Mouse (Mus musculus) midbrain, postnatal 0 days (tissue): ENCODE measurements at regions not wholly inside any gene's neighbourhood (a gene's known extent, or its start where the extent isn't known, plus 50 kb on each side); places are given as distances from the start of the nearest gene placed in this dataset.
A peak's percentile ranks its signal among the peaks of the same experiment; 100 is the strongest.
"Not testable (repeated sequence)": the region's sequence is repeated elsewhere in the genome, so short reads cannot be mapped to it uniquely, and the experiment has no call there.

ENCODE experiments used
- ATAC-seq: fragments of 200-750 bp; cut with Nextera tagmentation; 2 replicates; pipeline ENCODE4 v1.8.0; 2017; ENCODE audit warnings: moderate number of reproducible peaks, mild to moderate bottlenecking, moderate TSS enrichment, moderate library complexity; ENCODE audit not compliant: low FRiP score
- DNase-seq: peaks from one replicate; pipeline ENCODE4 v3.0.0-alpha.2; 2015; ENCODE audit warnings: low spot score
- H3K27ac ChIP-seq: fragments of 300-500 bp; sonication (generic); 2 replicates; pipeline ENCODE4 v1.5.1; 2014; ENCODE audit warnings: low read depth, mild to moderate bottlenecking, low read length, mixed read lengths
- H3K27me3 ChIP-seq: fragments of 300-500 bp; sonication (generic); 2 replicates; pipeline ENCODE4 v1.6.1; 2014; ENCODE audit warnings: low read length, control low read depth, mixed read lengths; ENCODE audit not compliant: insufficient read depth
- H3K36me3 ChIP-seq: fragments of 300-500 bp; sonication (generic); 2 replicates; pipeline ENCODE4 v1.6.1; 2014; ENCODE audit warnings: low read length, control low read depth, mixed read lengths; ENCODE audit not compliant: insufficient read depth
- H3K4me1 ChIP-seq: fragments of 300-500 bp; sonication (generic); 2 replicates; pipeline ENCODE4 v1.6.1; 2014; ENCODE audit warnings: mild to moderate bottlenecking, control low read depth, antibody characterized with exemption, low read length, mixed read lengths; ENCODE audit not compliant: insufficient read depth
- H3K4me2 ChIP-seq: fragments of 300-500 bp; sonication (generic); 2 replicates; pipeline ENCODE4 v1.6.1; 2014; ENCODE audit warnings: low read depth, mild to moderate bottlenecking, low read length, mixed read lengths; ENCODE audit not compliant: poor library complexity, severe bottlenecking
- H3K4me3 ChIP-seq: fragments of 300-500 bp; sonication (generic); 2 replicates; pipeline ENCODE4 v1.5.1; 2014; ENCODE audit warnings: low read depth, mild to moderate bottlenecking, low read length, moderate library complexity
- H3K9ac ChIP-seq: fragments of 300-500 bp; sonication (generic); replicated peaks from 2 replicates; pipeline ENCODE4 v1.6.1; 2014; ENCODE audit warnings: mild to moderate bottlenecking, low read length, moderate library complexity, mixed read lengths; ENCODE audit not compliant: poor library complexity, severe bottlenecking
- H3K9me3 ChIP-seq: fragments of 300-500 bp; sonication (generic); 2 replicates; pipeline ENCODE4 v1.6.1; 2016; ENCODE audit warnings: low read length, control low read depth
- CTCF ChIP-seq: IDR thresholded peaks from 2 replicates; pipeline ENCODE4 v1.5.1; 2016; ENCODE audit warnings: antibody characterized with exemption, mild to moderate bottlenecking
- WGBS: fragments of 180-500 bp; shearing (Covaris S2); extraction: QIAGEN DNeasy Blood & Tissue Kit; methylation state at CpG from one replicate; pipeline ENCODE4 v1.1.7; 2014; 5-methylcytosine and 5-hydroxymethylcytosine counted together

DNA sequence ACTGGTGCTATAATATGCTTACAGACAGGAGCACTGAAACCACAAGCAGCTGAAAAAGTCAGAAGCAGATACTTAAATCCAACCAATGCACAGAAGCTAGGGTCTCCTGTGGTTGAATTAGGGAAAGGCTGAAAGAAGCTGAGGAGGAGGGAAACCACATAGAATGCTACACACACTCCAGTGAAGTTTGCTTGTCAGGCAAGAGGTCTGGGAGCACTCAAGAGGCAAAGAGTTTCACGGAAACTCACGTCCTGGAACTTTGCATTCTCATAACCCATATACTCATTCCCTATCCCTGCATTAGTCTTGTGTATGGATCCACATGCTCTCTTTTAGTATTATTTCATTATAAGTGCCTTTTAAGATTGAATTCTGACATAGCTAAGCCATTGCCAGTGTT, 1316.7 kb upstream of the Tacstd2 start:
- Histone ChIP-seq H3K4me3 (no peak overlapping the region), H3K36me3 (no peaks in the 10 kb centered on the region), H3K9ac (no peak overlapping the region), H3K9me3 (no peaks in the 10 kb centered on the region), H3K4me2 (no peak overlapping the region), H3K27me3 (no peaks in the 10 kb centered on the region), H3K4me1 (no peaks in the 10 kb centered on the region), H3K27ac (no peak overlapping the region)
- no peak for DNase-seq
- WGBS = 94% methylated on average over 2 of the region's 2 CpGs
- no peak for TF ChIP-seq CTCF
- ATAC-seq = no peak

DNA sequence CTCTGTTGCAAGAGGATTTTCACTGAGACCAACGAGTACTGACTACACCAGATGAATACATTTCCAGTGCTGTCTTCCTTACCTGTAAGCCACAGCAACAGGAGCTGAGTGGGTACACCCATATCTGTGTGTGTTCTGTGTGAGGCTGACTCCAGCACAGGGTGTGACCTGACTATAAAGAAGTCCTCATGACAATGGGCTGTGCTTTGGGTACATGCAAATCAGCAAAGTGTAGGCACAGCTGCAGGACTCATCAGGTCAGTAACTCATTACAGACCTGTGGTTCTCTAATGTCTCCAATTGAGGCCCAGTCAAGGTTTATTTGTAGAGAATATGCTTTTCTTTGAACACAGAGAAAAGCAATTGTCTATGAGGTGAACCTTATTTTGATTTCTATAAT, 1299.6 kb upstream of the Tacstd2 start:
- H3K4me2 ChIP-seq = no peak overlapping the region
- 56% methylated on average over 1 of the region's 1 CpGs for WGBS
- no peak overlapping the region for H3K9ac ChIP-seq
- no peaks in the 10 kb centered on the region for H3K36me3 ChIP-seq
- no peak for DNase-seq
- H3K27me3 ChIP-seq = no peaks in the 10 kb centered on the region
- no peaks in the 10 kb centered on the region for H3K4me1 ChIP-seq
- ATAC-seq = no peak
- H3K9me3 ChIP-seq = no peaks in the 10 kb centered on the region
- no peak overlapping the region for H3K4me3 ChIP-seq
- TF ChIP-seq CTCF = no peak
- H3K27ac ChIP-seq = no peak overlapping the region

DNA sequence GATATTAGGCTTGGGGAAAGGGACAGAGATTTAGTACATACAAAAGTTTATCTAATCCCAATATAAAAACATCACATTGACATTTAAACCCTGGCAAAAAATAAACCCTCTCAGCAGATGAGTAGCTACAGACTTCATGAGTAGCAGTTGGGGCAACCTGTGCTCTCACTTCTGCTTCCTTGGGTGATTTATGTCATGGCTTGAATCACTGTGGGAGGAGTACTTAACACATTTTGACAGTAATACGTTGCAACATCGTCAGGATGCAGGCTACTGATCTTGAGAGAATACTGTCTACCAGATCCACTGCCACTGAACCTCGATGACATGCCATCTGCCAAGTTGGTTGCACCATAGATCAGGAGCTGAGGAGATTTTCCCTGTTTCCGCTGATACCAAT, 1299.0 kb upstream of the Tacstd2 start:
- no peak for TF ChIP-seq CTCF
- no peaks in the 10 kb centered on the region for H3K4me1 ChIP-seq
- ATAC-seq (no peak), DNase-seq (no peak)
- H3K36me3 ChIP-seq = no peaks in the 10 kb centered on the region
- 81% methylated on average over 4 of the region's 4 CpGs for WGBS
- no peak overlapping the region for H3K4me2 ChIP-seq
- H3K9ac ChIP-seq = no peak overlapping the region
- no peak overlapping the region for H3K27ac ChIP-seq
- H3K27me3 ChIP-seq = no peaks in the 10 kb centered on the region
- no peak overlapping the region for H3K4me3 ChIP-seq
- H3K9me3 ChIP-seq = no peaks in the 10 kb centered on the region

DNA sequence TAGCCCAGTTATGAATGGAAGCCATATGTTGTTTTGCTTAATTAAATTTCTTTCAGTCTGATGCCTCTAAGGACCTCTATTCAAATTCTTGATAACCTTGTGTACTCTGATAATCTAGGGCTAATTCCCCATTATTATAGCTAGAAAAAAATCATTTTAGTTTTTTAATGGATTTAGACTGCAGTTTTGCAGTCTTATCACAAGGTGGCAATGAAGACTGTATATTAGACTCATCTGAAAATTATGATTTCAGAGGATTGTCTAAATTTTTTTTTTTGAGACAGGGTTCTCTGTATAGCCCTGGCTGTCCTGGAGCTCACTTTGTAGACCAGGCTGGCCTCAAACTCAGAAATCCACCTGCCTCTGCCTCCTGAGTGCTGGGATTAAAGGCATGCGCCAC, 1292.9 kb upstream of the Tacstd2 start:
- not testable (repeated sequence) for ATAC-seq, H3K27ac ChIP-seq, H3K36me3 ChIP-seq, H3K4me3 ChIP-seq, H3K4me2 ChIP-seq, H3K4me1 ChIP-seq, DNase-seq, H3K27me3 ChIP-seq, H3K9me3 ChIP-seq, H3K9ac ChIP-seq
- 96% methylated on average over 1 of the region's 1 CpGs for WGBS
- peak; percentile 56 for TF ChIP-seq CTCF

DNA sequence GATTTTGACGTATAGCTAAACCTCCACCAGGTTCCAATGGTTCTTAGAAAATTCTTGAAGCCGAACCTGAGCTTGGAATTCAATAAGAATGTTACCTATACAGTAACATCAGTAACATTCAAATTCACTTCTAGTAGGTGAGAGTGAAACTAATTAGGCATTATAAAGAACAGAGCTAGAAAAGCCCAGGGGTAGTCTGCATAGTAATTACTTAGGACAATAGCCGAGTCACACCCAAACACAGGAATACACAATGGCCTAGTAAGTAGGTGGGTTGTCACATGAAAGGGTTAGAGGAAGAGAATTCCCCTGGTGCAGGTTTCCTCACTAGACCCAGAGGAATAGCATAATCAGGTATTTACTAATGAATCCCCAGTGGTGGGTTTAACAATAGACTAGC, 1277.8 kb upstream of the Tacstd2 start:
- H3K4me3 ChIP-seq = no peak overlapping the region
- 69% methylated on average over 3 of the region's 3 CpGs for WGBS
- ATAC-seq = no peak
- H3K36me3 ChIP-seq = no peaks in the 10 kb centered on the region
- H3K27me3 ChIP-seq = no peaks in the 10 kb centered on the region
- DNase-seq = peak; percentile 10
- H3K27ac ChIP-seq = no peak overlapping the region
- H3K9me3 ChIP-seq = no peaks in the 10 kb centered on the region
- H3K9ac ChIP-seq = no peak overlapping the region
- H3K4me1 ChIP-seq = no peaks in the 10 kb centered on the region
- TF ChIP-seq CTCF = no peak
- H3K4me2 ChIP-seq = no peak overlapping the region

DNA sequence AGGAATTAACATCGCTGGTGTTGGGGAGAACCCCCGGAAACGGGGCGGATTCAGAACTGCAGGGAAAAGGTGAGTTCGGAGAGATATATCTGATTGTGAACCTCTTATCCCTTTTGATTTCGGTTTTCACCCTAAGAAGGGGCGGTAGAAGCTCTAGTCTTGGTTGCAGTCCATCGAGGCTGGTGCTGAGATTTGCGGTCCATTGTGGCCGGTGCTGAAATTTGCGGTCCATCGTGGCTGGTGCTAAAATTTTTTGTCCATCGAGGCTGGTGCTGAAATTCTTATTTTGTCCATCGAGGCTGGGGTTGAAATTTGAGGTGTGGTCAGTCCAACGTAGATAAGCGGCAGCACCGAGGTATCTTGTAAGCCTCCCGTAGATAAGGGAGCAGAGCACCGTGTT, 1263.6 kb upstream of the Tacstd2 start:
- not testable (repeated sequence) for H3K4me2 ChIP-seq, H3K4me3 ChIP-seq, H3K27ac ChIP-seq, H3K9me3 ChIP-seq, H3K9ac ChIP-seq, H3K4me1 ChIP-seq, ATAC-seq, H3K36me3 ChIP-seq, DNase-seq, H3K27me3 ChIP-seq
- 94% methylated on average over 16 of the region's 19 CpGs for WGBS

DNA sequence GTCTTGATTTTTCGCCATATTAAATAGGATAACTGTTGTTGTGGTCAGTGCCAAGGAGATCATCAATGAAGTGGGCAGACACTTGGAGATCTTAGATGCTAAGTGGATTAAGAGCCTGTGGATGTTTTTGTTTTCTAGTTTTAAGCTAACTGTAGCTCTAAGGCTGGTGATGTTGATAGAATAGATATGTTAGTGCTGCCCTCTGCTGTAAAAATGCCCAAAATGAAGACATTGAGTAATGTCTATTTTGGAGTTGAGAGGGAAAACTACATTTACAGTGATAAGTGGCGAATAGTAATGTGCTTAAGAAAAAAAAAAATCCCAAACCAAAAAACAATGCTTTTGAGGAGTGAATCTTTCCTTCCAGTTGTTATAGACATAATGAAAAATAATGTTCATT, 1235.9 kb upstream of the Tacstd2 start:
- ATAC-seq (no peak), DNase-seq (peak; percentile 1)
- Histone ChIP-seq H3K27ac (no peak overlapping the region), H3K4me2 (no peak overlapping the region), H3K27me3 (no peaks in the 10 kb centered on the region), H3K9ac (no peak overlapping the region), H3K9me3 (no peaks in the 10 kb centered on the region), H3K36me3 (no peaks in the 10 kb centered on the region), H3K4me1 (no peaks in the 10 kb centered on the region), H3K4me3 (no peak overlapping the region)
- WGBS = 75% methylated on average over 2 of the region's 2 CpGs
- TF ChIP-seq CTCF = peak; percentile 34
